Mouse (Mus musculus) spleen, adult 2 months (tissue): ENCODE measurements at regions not wholly inside any gene's neighbourhood (a gene's known extent, or its start where the extent isn't known, plus 50 kb on each side); places are given as distances from the start of the nearest gene placed in this dataset.

Experiments used
- DNase-seq, 2 experiments: peaks; one replicate each; pipeline versions ENCODE4 v3.0.0 to v3.0.0-alpha.2; 2012 to 2021; ENCODE audit warnings: low spot score in 2 of 2, low read depth in 1 of 2
- H3K27ac ChIP-seq: fragments of 200-500 bp; 2 replicates; pipeline ENCODE4 v1.5.1; 2012; ENCODE audit warnings: low read length, inconsistent platforms; ENCODE audit not compliant: insufficient read depth
- H3K27me3 ChIP-seq: fragments of 200-500 bp; 2 replicates; pipeline ENCODE4 v1.6.1; 2012; ENCODE audit warnings: mild to moderate bottlenecking, moderate library complexity, low read length, inconsistent platforms; ENCODE audit not compliant: control insufficient read depth, insufficient read depth
- H3K36me3 ChIP-seq: fragments of 200-500 bp; 2 replicates; pipeline ENCODE4 v1.6.1; 2012; ENCODE audit warnings: mild to moderate bottlenecking, low read length, inconsistent platforms; ENCODE audit not compliant: control insufficient read depth, insufficient read depth
- H3K4me1 ChIP-seq: fragments of 200-500 bp; 2 replicates; pipeline ENCODE4 v1.6.1; 2011; ENCODE audit warnings: inconsistent platforms; ENCODE audit not compliant: control insufficient read depth, insufficient read depth, insufficient read length
- H3K4me3 ChIP-seq: fragments of 200-500 bp; 2 replicates; pipeline ENCODE4 v1.5.1; 2011; ENCODE audit warnings: mild to moderate bottlenecking, inconsistent platforms; ENCODE audit not compliant: insufficient read depth, insufficient read length; ENCODE audit errors: extremely low read depth
- CTCF ChIP-seq: fragments of 200-500 bp; IDR thresholded peaks from 2 replicates; pipeline ENCODE4 v1.5.1; 2011; ENCODE audit warnings: mild to moderate bottlenecking, inconsistent platforms; ENCODE audit not compliant: insufficient read depth, insufficient read length, insufficient replicate concordance; ENCODE audit errors: extremely low read depth
- POLR2A ChIP-seq: fragments of 200-500 bp; IDR thresholded peaks from 2 replicates; pipeline ENCODE4 v1.6.1; 2011; ENCODE audit warnings: low read depth, low read length, inconsistent platforms
- WGBS: fragments of 180-500 bp; shearing (Covaris S2); methylation state at CpG from one replicate; pipeline ENCODE4 v1.1.7; 2018; 5-methylcytosine and 5-hydroxymethylcytosine counted together

GRCm38 (mm10) chrX:166867692-166868091 lies 282.2 kb upstream of the Egfl6 start:
- H3K36me3 ChIP-seq, result no peaks in the 10 kb centered on the region
- no peak overlapping the region for H3K27ac ChIP-seq
- no peak for DNase-seq
- 83% methylated on average over 2 of the region's 2 CpGs for WGBS
- no peak overlapping the region for H3K4me3 ChIP-seq
- no peak for TF ChIP-seq POLR2A
- no peak for TF ChIP-seq CTCF
- no peaks in the 10 kb centered on the region for H3K4me1 ChIP-seq
- no peaks in the 10 kb centered on the region for H3K27me3 ChIP-seq
